Comparison of ENCODE assay signal across 7 mouse cellular contexts in genomic region chr7:29211415-29212198, GRCm38 (mm10). TPM values are rescaled to one million over a fixed set of nuclear protein-coding genes. Genes with fewer than 3 reads are reported as not detected.
DNase-seq lines count a peak whose midpoint lies in the region; TF ChIP-seq lines count a peak whose summit lies in the region.

No protein-coding gene starts in this region.

- no peak for TF ChIP-seq POLR2A in cortical plate, adult 2 months (IDR thresholded peaks at IDR 0.05; ENCODE audit: extremely low read depth, insufficient read depth, low read length)

- no peak overlapping the region for H3K27ac ChIP-seq in cortical plate, adult 2 months (ENCODE audit: insufficient read depth, low read length)

- no peaks in the 10 kb centered on the region for H3K4me1 ChIP-seq in cortical plate, adult 2 months (ENCODE audit: control insufficient read depth, insufficient read depth, low read length)

- no peak for TF ChIP-seq CTCF in cortical plate, adult 2 months (IDR thresholded peaks at IDR 0.05; ENCODE audit: extremely low read depth, insufficient read depth, low read length)

- intact Hi-C loops in left cerebral cortex, postnatal 14 days (cut with DNase I), result no loop called here

- peak overlapping the region; percentile 3; the same call in 1 of the 2 replicates for H3K4me3 ChIP-seq in cortical plate, adult 2 months (ENCODE audit: insufficient read depth, low read length)

- peak; percentile 78 for DNase-seq in adipocyte (ENCODE audit: low spot score)
- peak; percentile 78 for DNase-seq in gastrocnemius, postnatal 10 days
- peak; percentile 94 for DNase-seq in induced T-regulatory cell, adult 2 months (ENCODE audit: low read depth)
- peak; percentile 55 to 63 for DNase-seq in left cerebral cortex, postnatal 14 days (ENCODE audit: low spot score in 2 of 2)
- peak; percentile 83 for DNase-seq in mesoderm, embryonic 11.5 days (ENCODE audit: low read depth, low spot score)
- DNase-seq in spleen, adult 12 weeks (ENCODE audit: low spot score), result peak; percentile 74

RNA-seq across cellular contexts. Expression of gene Catsperg1, which starts 2.2 kb away (rescaled TPM):
- 2.3 and 4.2 TPM in 2 replicates for polyA plus RNA-seq in cortical plate, adult 2 months (2012; rRNA removed)
- total RNA-seq in gastrocnemius, postnatal 10 days (2021), result under 1 TPM; 0.16 to 0.56 TPM
- total RNA-seq in left cerebral cortex, postnatal 14 days (2021), result 1 to 10 TPM; 1.3 to 1.5 TPM

RNA-seq across cellular contexts. Expression of gene Kcnk6, which starts 20.7 kb away (rescaled TPM):
- polyA plus RNA-seq in cortical plate, adult 2 months (2012; rRNA removed), result 3.1 and 3.8 TPM in 2 replicates
- total RNA-seq in gastrocnemius, postnatal 10 days (2021), result 1 to 10 TPM; 2.9 to 5.0 TPM
- 1 to 10 TPM; 3.0 to 3.5 TPM for total RNA-seq in left cerebral cortex, postnatal 14 days (2021)

RNA-seq across cellular contexts. Expression of gene Yif1b, which starts 26.5 kb away (rescaled TPM):
- 69.1 and 71.7 TPM in 2 replicates for polyA plus RNA-seq in cortical plate, adult 2 months (2012; rRNA removed)
- 10 to 100 TPM; 48.8 to 50.6 TPM for total RNA-seq in gastrocnemius, postnatal 10 days (2021)
- 10 to 100 TPM; 48.4 to 50.9 TPM for total RNA-seq in left cerebral cortex, postnatal 14 days (2021)

RNA-seq across cellular contexts. Expression of gene Psmd8, which starts 31.1 kb away (rescaled TPM):
- polyA plus RNA-seq in cortical plate, adult 2 months (2012; rRNA removed), result 195 and 198 TPM in 2 replicates
- 100 to 1,000 TPM; 184 to 185 TPM for total RNA-seq in gastrocnemius, postnatal 10 days (2021)
- total RNA-seq in left cerebral cortex, postnatal 14 days (2021), result 100 to 1,000 TPM; 161 to 165 TPM

RNA-seq across cellular contexts. Expression of gene 2200002D01Rik, which starts 36.7 kb away (rescaled TPM):
- polyA plus RNA-seq in cortical plate, adult 2 months (2012; rRNA removed), result 0.10 and 0.47 TPM in 2 replicates
- 1 to 10 TPM in 1 of 2 experiments, under 1 TPM in 1; 0.72 to 1.3 TPM for total RNA-seq in gastrocnemius, postnatal 10 days (2021)
- not detected for total RNA-seq in left cerebral cortex, postnatal 14 days (2021)
